Mouse (Mus musculus) kidney, adult 8-10 months (tissue): ENCODE measurements around the gene Adam34.
"Not testable (repeated sequence)": the region's sequence is repeated elsewhere in the genome, so short reads cannot be mapped to it uniquely, and the experiment has no call there.

Experiments used
- DNase-seq, 2 experiments: peaks; one replicate each; pipeline ENCODE4 v3.0.0; 2022

Adam34 gene

GRCm38 (mm10) chr8:43709949-43710348 lies at the start of gene Adam34:
Gene Adam34 (minus strand): TSS chr8:43710049.
- no peak for DNase-seq

- DNase-seq = no peak
Observed at GRCm38 (mm10) chr8:43627176-43627575, 82.7 kb downstream of the Adam34 start, which contains the start of gene Gm5346. Gene Gm5346 (minus strand): TSS chr8:43627276.

DNA sequence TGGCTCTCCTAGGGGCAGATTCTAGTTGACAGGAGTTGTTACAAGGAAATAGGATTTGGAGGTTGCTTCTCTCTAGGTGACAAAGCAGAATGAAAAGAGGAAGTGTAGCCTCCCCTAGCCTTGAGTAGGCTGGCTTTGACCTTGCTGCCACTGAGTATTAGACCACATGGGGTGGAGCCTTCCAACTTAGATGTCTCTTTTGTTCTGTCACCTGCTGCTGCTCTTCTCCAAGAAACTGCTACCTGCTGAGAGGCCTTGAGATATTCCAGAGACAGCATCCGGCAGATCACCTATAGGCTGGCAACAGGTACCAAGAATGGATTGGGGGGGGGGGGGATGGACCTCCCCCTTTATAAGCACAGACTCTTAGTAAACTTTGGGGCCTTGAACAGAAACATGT lies 93.8 kb downstream of the Adam34 start:
- no peak for DNase-seq

DNA sequence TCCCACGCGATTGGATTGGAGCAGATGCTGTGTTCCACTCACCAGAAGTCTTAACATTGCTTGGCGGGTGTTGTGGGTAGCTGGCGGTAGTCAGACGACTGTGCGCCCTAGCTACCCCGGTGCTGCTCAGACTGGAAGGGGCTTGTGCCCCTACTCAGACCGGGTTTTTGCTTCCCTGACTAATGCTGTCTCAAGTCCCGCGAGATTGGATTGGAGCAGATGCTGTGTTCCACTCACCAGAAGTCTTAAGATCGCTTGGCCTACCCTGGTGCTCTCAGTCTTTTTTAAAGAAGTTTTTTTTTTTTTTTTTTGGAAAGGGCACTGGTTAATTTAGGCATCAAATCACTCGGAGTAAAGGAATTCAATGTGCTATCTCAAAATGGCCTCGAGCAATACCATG lies 106.2 kb downstream of the Adam34 start:
- not testable (repeated sequence) for DNase-seq

DNA sequence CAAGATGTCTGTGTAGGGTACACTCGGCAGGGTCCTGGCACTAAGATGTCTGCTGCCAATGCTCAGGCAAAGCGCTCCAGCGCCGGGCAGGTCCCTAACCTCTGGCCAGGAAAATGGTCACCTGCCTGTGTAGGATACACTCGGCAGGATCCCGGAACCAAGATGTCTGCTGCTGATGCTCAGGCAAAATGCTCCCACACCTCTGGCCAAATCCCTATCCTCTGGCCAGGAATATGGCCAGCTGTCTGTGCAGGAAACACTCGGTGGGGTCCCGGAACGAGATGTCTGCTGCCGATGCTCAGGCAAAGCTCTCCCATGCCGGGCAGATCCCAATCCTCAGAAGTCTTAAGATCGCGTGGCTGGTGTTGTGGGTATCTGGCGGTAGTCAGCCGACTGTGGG lies 106.7 kb downstream of the Adam34 start:
- not testable (repeated sequence) for DNase-seq
